Mouse (Mus musculus): Measurements from ENCODE around the gene Efcab11.
A peak's percentile ranks its signal among the peaks of the same experiment; 100 is the strongest.

The Efcab11 gene

GRCm38 (mm10) chr12:99884269-99885261 is at the start of gene Efcab11, which contains the start of gene Tdp1:
Gene Efcab11 (minus strand): TSS chr12:99884439.
Gene Tdp1 (plus strand): TSS chr12:99884517.
- peak; percentile 96 for DNase-seq (ENCODE audit: low read depth, low spot score)

- DNase-seq (ENCODE audit: low read depth, low spot score): no peak
These were observed 49.4 kb upstream of the Efcab11 start for GRCm38 (mm10) chr12:99933630-99934029.

GRCm38 (mm10) chr12:99932245-99932644 is 48.0 kb upstream of the Efcab11 start:
- DNase-seq (ENCODE audit: low read depth, low spot score): no peak

- DNase-seq (ENCODE audit: low read depth, low spot score): no peak
These were observed 44.9 kb upstream of the Efcab11 start for GRCm38 (mm10) chr12:99929160-99929559.

GRCm38 (mm10) chr12:99928311-99928710 is 44.1 kb upstream of the Efcab11 start:
- no peak for DNase-seq (ENCODE audit: low read depth, low spot score)

- no peak for DNase-seq (ENCODE audit: low read depth, low spot score)
These were observed 39.5 kb upstream of the Efcab11 start for GRCm38 (mm10) chr12:99923703-99924102.

GRCm38 (mm10) chr12:99923131-99923606 is 38.9 kb upstream of the Efcab11 start:
- peak; percentile 47 for DNase-seq (ENCODE audit: low read depth, low spot score)

GRCm38 (mm10) chr12:99921045-99921444 is 36.8 kb upstream of the Efcab11 start:
- peak; percentile 65 for DNase-seq (ENCODE audit: low read depth, low spot score)

- no peak for DNase-seq (ENCODE audit: low read depth, low spot score)
These were observed 35.4 kb upstream of the Efcab11 start for GRCm38 (mm10) chr12:99919636-99920035.

- DNase-seq (ENCODE audit: low read depth, low spot score): no peak
These were observed 33.7 kb upstream of the Efcab11 start for GRCm38 (mm10) chr12:99917800-99918427.

GRCm38 (mm10) chr12:99911466-99911865 is 27.2 kb upstream of the Efcab11 start:
- no peak for DNase-seq (ENCODE audit: low read depth, low spot score)

- DNase-seq (ENCODE audit: low read depth, low spot score): no peak
These were observed 20.3 kb upstream of the Efcab11 start for GRCm38 (mm10) chr12:99904537-99904936.

GRCm38 (mm10) chr12:99902867-99903370 is 18.7 kb upstream of the Efcab11 start:
- DNase-seq (ENCODE audit: low read depth, low spot score): no peak

GRCm38 (mm10) chr12:99901973-99902866 is 18.0 kb upstream of the Efcab11 start:
- DNase-seq (ENCODE audit: low read depth, low spot score): no peak

GRCm38 (mm10) chr12:99899991-99900390 is 15.8 kb upstream of the Efcab11 start:
- DNase-seq (ENCODE audit: low read depth, low spot score): no peak

GRCm38 (mm10) chr12:99898248-99898870 is 14.1 kb upstream of the Efcab11 start:
- no peak for DNase-seq (ENCODE audit: low read depth, low spot score)

GRCm38 (mm10) chr12:99897846-99898245 is 13.6 kb upstream of the Efcab11 start:
- DNase-seq (ENCODE audit: low read depth, low spot score): no peak

- DNase-seq (ENCODE audit: low read depth, low spot score): no peak
These were observed 1.2 kb upstream of the Efcab11 start for GRCm38 (mm10) chr12:99885282-99885901.

GRCm38 (mm10) chr12:99883713-99884105 is 530 bp downstream of the Efcab11 start:
- DNase-seq (ENCODE audit: low read depth, low spot score): peak; percentile 34

GRCm38 (mm10) chr12:99883000-99883712 is 1.1 kb downstream of the Efcab11 start:
- DNase-seq (ENCODE audit: low read depth, low spot score): peak; percentile 98
